Mouse (Mus musculus): ENCODE results near the gene Il6st.

Il6st gene

GRCm38 (mm10) chr13:112447108-112447665 is 16.7 kb upstream of the Il6st start:
- DNase-seq, result no peak

GRCm38 (mm10) chr13:112450210-112450609 is 13.7 kb upstream of the Il6st start:
- no peak for DNase-seq

DNA sequence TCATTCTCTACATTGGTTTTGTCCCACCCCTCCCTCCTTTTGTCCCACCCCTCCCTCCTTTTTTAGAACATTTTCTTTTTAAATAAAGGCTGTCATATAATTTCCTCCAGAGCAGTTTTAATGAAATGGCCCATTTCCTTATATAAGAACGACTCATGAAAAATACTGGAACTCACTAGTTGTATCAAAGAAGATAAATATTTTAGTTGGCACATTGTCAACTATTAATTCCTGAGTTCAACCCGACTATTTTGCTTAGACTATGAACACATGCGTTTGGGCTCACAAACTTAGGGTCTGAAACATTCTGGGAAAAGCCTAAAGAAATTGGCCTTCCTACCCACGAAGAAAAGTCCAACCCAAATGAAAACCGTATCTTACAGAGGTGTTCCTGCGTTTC is 6.5 kb upstream of the Il6st start:
- no peak for DNase-seq

DNA sequence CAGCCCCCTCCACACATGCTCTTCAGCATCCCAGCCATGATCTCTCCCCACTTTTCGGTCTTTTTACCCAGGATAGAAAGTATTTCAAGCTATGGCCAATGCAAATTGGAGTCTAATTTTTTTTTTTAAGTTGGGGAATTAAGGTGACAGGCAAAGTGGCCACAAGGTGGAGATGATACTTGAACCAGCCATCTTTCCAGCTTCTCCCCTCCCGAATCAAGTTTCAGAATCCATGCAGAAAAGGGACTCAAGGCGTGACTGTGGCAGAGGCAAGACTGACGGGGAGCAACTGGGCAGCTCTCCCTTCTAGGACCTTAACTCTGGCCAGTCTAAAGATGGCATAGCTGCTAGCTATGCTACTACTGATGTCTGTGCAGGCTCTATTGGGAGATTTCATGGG is 5.9 kb upstream of the Il6st start:
- no peak for DNase-seq

- no peak for DNase-seq
Observed at GRCm38 (mm10) chr13:112458435-112459018, 5.3 kb upstream of the Il6st start.

DNA sequence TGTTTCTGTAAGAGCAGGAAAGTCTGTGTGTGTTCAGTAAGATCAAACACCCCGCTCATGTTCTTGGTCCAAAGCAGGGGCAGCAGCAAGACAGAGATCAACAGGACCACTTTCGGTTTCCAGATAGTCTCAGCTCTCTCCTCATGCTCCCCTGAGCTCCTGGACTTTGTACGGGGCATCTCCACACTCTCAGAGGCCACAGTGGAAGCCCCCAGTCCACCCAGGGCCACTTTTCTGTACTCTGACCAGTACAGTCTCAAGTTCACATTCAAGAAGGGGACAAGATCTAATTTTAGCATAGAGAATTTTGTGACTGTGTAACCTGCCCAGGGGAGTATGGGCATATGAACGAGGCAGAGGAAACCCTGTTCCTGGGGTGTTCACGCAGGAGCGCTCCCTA is 3.9 kb upstream of the Il6st start:
- DNase-seq, result no peak

DNA sequence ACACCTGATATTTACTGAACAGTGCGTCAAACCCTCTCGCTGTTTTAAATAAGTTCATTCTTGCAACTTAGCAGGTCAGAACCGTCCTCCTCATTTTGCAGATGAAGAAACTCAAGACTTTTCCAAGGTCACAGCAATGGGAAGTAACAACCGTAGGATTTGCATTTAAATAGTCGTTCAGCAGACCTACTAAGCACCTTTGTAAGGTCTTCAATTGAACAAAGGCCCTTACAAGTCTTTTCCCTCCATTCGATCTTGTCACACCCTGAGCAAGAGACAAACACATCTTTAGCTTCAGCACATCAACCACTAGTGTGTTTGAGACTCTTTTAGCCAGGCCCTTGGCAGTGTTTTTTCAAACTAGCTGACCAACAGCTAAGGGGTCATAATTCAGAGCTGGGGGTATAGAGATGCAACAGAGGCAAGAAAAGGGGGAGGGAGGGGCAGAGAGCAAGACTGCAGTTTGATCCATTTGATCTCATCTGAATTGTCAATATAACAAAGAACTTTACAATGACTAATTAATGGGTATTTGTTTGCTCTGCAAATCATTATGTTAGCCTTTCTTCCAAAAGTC is 1.4 kb upstream of the Il6st start:
- no peak for DNase-seq

GRCm38 (mm10) chr13:112463337-112463802 is 500 bp upstream of the Il6st start:
- DNase-seq, result no peak

DNA sequence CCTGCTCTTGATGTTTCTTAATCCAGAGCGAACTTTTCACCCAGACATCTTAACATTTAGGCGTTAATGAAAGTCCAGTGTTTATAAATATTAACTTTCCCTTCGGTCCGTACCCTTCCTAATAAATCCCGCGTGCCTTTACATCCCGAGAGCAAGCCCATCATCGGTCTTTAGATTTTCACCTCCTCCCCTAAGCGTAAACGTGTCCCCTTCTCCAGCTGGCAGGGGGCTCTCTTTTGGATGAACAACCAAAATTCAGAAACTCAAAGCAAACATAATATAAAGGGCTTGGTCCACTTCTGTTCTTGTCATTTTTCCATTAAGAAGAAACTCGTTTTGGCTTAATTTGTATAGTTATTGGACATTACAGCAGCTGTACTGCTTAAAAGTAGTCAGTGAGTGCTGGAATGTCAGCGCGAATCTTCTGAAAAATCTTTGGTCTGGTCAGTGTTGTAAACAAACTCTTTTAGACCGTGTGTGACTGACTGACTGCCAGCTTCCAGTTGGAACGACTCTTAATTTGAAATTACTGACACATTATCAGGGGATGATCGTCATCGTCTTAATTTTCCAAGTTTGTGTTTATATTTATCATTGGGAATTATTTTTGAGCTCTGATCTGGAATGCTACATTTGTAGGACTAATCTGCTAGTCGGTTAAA is 887 bp downstream of the Il6st start:
- peak; percentile 31 for DNase-seq

GRCm38 (mm10) chr13:112465585-112465984 is 1.7 kb downstream of the Il6st start:
- no peak for DNase-seq

DNA sequence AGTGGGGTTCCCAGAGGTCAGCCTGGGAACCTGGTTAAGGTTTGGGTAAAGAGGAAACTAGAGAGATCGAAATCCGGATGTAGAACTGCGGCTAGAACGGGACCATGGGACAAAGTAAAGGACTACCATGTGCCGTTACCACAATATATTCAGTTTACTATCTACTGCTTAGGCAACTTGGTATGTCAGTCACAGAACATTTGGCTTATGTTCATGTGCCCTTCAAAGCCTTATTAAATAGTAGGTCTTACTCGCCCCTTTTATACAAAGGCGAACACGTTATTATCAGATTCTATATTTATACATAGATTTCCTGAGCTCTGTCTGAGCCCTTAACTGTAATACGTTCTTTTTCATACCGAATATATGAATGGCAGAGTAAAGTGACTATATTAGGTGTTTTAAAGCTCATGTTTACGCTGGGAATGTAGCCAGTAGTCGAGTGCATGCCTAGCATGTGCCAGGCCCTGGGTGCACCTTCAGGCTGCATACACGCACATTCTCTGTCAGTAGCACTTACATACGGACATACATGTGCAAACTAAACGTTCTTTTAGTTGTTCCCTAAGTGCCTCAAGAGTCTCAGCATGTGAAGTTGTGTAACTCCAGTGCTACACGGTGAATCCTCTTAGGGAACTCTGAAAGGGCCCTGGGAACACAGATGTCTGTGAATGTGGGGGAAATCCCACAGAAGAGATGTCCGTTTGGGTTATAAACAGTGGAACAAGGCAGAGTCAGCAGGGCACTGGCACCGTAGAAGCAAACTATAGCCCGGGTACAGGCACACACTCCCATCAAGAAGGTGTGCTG is 2.5 kb downstream of the Il6st start:
- DNase-seq, result no peak

GRCm38 (mm10) chr13:112466946-112467255 is 3.0 kb downstream of the Il6st start:
- DNase-seq, result no peak

DNA sequence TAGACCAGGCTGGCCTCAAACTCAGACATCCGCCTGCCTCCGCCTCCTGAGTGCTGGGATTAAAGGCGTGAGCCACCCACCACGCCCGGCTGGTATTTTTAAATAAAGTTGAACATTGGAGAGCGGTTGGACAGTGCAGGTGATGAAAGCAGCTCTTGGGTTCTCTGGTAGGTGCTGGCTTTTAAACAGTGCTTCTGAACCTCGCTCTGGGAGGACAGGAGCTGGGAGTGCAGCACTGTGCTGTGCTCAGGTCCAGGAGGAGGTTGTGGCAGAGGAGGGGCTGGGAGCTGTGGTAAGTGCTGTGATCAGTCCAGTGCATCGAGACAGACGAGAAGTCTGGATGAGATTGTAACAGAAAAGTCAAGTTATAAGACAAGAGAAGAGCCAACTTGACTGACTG is 3.5 kb downstream of the Il6st start:
- DNase-seq, result no peak

DNA sequence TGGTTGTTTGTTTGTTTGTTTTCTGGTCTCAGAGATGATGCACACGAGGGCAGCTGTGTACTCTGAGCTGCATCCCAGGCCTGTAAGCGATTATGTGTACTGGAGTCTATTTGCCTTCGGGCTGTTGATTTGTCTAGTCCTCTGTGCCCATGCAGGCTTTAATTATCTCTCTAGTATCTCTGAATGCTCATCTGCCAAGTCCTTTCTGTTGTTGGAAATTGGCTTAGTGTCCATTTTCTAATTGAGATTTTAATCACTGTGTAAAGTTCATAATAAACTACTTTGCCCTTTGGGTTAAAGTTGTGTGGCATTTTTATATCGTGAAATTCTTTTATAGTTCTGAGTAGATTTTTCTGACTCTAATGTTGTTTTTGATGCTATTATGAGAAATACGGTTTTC is 5.6 kb downstream of the Il6st start:
- DNase-seq, result no peak

- no peak for DNase-seq
Observed at GRCm38 (mm10) chr13:112471201-112471600, 7.3 kb downstream of the Il6st start.

GRCm38 (mm10) chr13:112472401-112473023 is 8.6 kb downstream of the Il6st start:
- DNase-seq, result no peak

DNA sequence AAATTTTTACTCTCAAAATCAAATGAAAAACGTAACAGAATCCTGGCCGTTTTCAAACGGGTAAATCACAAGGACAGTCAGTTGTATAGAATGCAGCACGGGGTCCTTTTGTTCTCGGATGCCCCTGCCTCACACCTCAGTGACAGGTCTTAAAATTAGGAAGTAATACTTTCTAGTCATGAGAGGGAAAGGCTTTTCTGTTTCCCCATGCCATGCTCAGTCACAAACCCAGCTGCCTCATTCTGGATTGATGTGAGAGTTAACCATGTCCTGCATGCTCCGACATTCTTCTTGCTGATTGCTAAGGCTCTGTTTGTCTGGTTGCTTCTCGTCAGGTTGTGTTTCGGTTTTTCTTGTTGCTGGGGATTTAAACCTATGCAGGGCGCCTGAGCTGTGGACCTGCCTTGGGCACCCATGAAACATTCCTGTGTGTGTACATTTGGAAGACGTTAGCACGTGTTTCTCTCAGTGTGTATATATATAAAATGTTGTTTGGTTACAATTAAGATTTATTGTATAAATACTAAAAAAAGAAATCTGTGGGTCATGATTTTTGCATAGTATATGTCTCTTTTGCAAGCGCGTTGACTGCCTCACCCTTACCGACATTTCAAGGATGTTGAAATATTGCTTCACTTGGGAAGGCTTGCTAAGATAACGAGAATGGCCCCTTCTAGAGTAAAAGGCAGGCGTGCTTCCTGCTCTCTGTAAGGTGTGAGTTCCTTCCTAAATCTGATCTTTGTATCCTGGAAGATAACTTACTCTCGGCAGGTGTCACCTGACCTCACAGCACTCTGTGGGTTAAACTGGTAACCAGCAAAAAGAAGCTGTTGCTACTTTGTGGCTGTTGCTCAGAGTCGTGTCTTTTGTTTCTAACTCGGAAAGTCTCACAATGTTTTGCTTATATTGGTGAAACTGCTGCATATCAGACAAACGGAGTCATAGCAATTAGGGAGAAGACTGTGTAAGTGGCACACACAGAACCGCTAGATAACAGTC is 10.2 kb downstream of the Il6st start:
- DNase-seq, result peak; percentile 26

DNA sequence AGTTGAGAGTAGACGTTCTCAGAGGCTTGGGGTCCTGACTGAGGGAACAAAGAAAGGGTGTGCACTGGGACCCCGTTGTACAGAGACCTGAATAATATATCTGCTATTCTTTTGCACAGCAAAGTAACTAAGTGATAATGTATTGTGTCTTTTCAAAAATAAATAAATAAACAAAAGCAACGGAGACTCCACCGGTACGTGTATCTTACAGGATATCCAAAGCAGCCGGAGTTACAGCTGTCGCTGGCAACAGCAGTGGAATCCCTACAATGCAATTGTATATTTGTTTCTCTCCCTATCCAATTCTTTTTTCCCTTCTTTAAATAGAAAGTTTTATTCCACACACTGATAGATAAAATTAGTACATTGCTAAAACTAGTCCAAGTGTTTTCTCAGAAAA is 15.2 kb downstream of the Il6st start:
- no peak for DNase-seq

GRCm38 (mm10) chr13:112479926-112480325 is 16.1 kb downstream of the Il6st start:
- no peak for DNase-seq

DNA sequence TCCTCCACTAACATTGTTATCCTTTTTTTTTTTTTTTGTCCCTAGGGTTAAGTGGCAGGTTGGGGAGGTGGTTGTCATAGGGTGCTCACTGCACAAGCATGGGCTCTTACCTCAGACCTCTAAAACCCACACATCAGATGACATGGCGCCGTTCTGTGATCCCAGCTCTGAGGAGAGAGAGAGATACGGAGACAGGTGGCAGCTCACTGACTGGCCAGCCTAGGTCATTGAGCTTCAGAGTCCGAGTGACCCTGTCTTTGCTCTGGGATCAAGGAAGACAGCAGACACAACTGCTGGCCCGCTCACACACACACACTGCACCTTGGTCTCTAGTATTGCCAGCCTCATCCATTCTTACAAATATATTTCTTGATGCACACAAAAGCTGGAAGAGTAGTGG is 18.7 kb downstream of the Il6st start:
- no peak for DNase-seq

GRCm38 (mm10) chr13:112483015-112483414 is 19.1 kb downstream of the Il6st start:
- no peak for DNase-seq

DNA sequence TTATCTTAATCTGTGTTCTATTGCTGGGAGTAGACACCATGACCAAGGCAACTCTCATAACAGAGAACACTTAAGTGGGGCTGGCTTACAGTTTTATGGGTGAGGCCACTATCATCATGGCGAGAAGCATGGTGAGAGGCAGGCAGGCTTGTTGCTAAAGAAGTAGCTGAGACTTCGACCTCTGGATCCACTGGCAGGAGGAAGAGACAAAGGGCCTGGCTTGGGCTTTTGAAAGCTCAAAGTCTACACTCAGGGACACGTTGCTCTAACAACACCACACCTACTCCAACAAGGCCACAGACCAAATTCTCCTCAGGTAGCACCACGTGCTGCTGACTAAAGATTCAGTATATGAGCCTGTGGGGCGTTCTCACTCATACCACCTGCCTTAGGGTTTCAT is 22.4 kb downstream of the Il6st start:
- DNase-seq, result no peak

Data from thymus, postnatal 14 days (tissue).